Mouse (Mus musculus): Measurements from ENCODE around the gene Rab20. TPM values are rescaled to one million over a fixed set of nuclear protein-coding genes. Genes with fewer than 3 reads are reported as not detected.
A peak's percentile ranks its signal among the peaks of the same experiment; 100 is the strongest.
"Not testable (repeated sequence)": the region's sequence is repeated elsewhere in the genome, so short reads cannot be mapped to it uniquely, and the experiment has no call there.

Rab20 gene
- total RNA-seq, 2 experiments from 2014 or later = 2.5 to 3.3 TPM

- no peak for ATAC-seq (ENCODE audit: poor library complexity, severe bottlenecking)
These were observed 4.0 kb upstream of the Rab20 start for GRCm38 (mm10) chr8:11482537-11482936.

GRCm38 (mm10) chr8:11481876-11482275 lies 3.4 kb upstream of the Rab20 start:
- ATAC-seq (ENCODE audit: poor library complexity, severe bottlenecking) = no peak

- no peak for ATAC-seq (ENCODE audit: poor library complexity, severe bottlenecking)
These were observed 1.1 kb upstream of the Rab20 start for GRCm38 (mm10) chr8:11479591-11479990.

- no peak for ATAC-seq (ENCODE audit: poor library complexity, severe bottlenecking)
These were observed 457 bp upstream of the Rab20 start for GRCm38 (mm10) chr8:11478807-11479527.

- ATAC-seq (ENCODE audit: poor library complexity, severe bottlenecking) = peak; percentile 2; the same call in 1 of the 2 replicates
These were observed 1.3 kb downstream of the Rab20 start for GRCm38 (mm10) chr8:11477178-11477553.

- ATAC-seq (ENCODE audit: poor library complexity, severe bottlenecking) = peak; percentile 69
These were observed 2.0 kb downstream of the Rab20 start for GRCm38 (mm10) chr8:11476338-11477177.

GRCm38 (mm10) chr8:11475876-11476275 lies 2.6 kb downstream of the Rab20 start:
- peak; percentile 13; the same call in 1 of the 2 replicates for ATAC-seq (ENCODE audit: poor library complexity, severe bottlenecking)

- ATAC-seq (ENCODE audit: poor library complexity, severe bottlenecking) = no peak
These were observed 3.1 kb downstream of the Rab20 start for GRCm38 (mm10) chr8:11475397-11475796.

GRCm38 (mm10) chr8:11473072-11473471 lies 5.4 kb downstream of the Rab20 start:
- no peak for ATAC-seq (ENCODE audit: poor library complexity, severe bottlenecking)

GRCm38 (mm10) chr8:11471309-11471708 lies 7.2 kb downstream of the Rab20 start:
- ATAC-seq (ENCODE audit: poor library complexity, severe bottlenecking) = no peak

- ATAC-seq (ENCODE audit: poor library complexity, severe bottlenecking) = no peak
These were observed 7.8 kb downstream of the Rab20 start for GRCm38 (mm10) chr8:11470694-11471093.

- ATAC-seq (ENCODE audit: poor library complexity, severe bottlenecking) = no peak
These were observed 9.4 kb downstream of the Rab20 start for GRCm38 (mm10) chr8:11469095-11469494.

- ATAC-seq (ENCODE audit: poor library complexity, severe bottlenecking) = not testable (repeated sequence)
These were observed 12.0 kb downstream of the Rab20 start for GRCm38 (mm10) chr8:11466528-11466927.

- no peak for ATAC-seq (ENCODE audit: poor library complexity, severe bottlenecking)
These were observed 12.9 kb downstream of the Rab20 start for GRCm38 (mm10) chr8:11465619-11466018.

GRCm38 (mm10) chr8:11464707-11464964 lies 13.9 kb downstream of the Rab20 start:
- no peak for ATAC-seq (ENCODE audit: poor library complexity, severe bottlenecking)

GRCm38 (mm10) chr8:11463889-11464706 lies 14.4 kb downstream of the Rab20 start:
- ATAC-seq (ENCODE audit: poor library complexity, severe bottlenecking) = peak; percentile 83

GRCm38 (mm10) chr8:11463541-11463888 lies 15.0 kb downstream of the Rab20 start:
- no peak for ATAC-seq (ENCODE audit: poor library complexity, severe bottlenecking)

- no peak for ATAC-seq (ENCODE audit: poor library complexity, severe bottlenecking)
These were observed 15.9 kb downstream of the Rab20 start for GRCm38 (mm10) chr8:11462641-11463040.

- ATAC-seq (ENCODE audit: poor library complexity, severe bottlenecking) = no peak
These were observed 16.7 kb downstream of the Rab20 start for GRCm38 (mm10) chr8:11461847-11462246.

GRCm38 (mm10) chr8:11460934-11461333 lies 17.6 kb downstream of the Rab20 start:
- peak; percentile 21 for ATAC-seq (ENCODE audit: poor library complexity, severe bottlenecking)

- no peak for ATAC-seq (ENCODE audit: poor library complexity, severe bottlenecking)
These were observed 19.5 kb downstream of the Rab20 start for GRCm38 (mm10) chr8:11459016-11459415.
